Mouse (Mus musculus) C2C12 (cell line): ENCODE data around the gene Hoxd10.

ENCODE experiments used
- CEBPB ChIP-seq: IDR thresholded peaks from one replicate; pipeline ENCODE4 v1.6.1; 2011; ENCODE audit warnings: low read depth, mild to moderate bottlenecking, control low read depth, moderate library complexity
- CTCF ChIP-seq: IDR thresholded peaks from one replicate; pipeline ENCODE4 v1.5.1; 2011; ENCODE audit not compliant: control insufficient read depth, insufficient read depth, insufficient read length
- MYOD1 ChIP-seq: IDR thresholded peaks from one replicate; pipeline ENCODE4 v1.6.1; 2011; ENCODE audit warnings: low read depth; ENCODE audit not compliant: control insufficient read depth, insufficient read length
- MYOG ChIP-seq: IDR thresholded peaks from one replicate; pipeline ENCODE4 v1.6.1; 2011; ENCODE audit not compliant: control insufficient read depth, insufficient read length; ENCODE audit errors: extremely low read depth

- TF ChIP-seq CTCF (no peak), MYOD1 (no peak), CEBPB (no peak), MYOG (no peak)
These were observed 35.4 kb downstream of the Hoxd10 start for GRCm38 (mm10) chr2:74726973-74727639.
